ENCODE assay signal across 27 mouse cellular contexts in the genomic region with DNA sequence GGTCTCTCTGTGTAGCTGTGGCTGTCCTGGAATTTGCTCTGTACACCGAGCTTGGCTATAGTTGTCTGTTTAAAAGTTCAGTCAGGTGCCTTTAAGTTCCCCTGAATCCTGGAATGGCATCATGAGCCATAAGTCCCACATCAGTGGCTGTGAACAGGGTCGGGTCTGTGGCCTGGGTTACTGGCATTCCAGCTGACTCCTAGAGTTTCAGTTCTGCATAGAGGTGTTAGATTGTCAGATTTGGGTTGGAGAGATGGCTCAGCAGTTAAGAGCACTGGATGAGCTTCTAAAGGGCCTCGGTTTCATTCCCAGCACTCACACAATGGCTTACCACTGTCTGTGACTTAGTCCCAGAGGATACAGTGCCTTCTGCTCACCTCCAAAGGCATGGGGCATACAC. TPM values are rescaled to one million over a fixed set of nuclear protein-coding genes. Genes with fewer than 3 reads are reported as not detected.
DNase-seq lines count a peak whose midpoint lies in the region; ATAC-seq and TF ChIP-seq lines count a peak whose summit lies in the region.
"Had no signal": no experiment of that assay in that cellular context is flagged by ENCODE, and none has a peak within 500 bp of the region (broad histone marks: within the 10 kb centered on the region; RNA-seq: fewer than 3 reads in every experiment).

No protein-coding gene starts in this region.

- TF ChIP-seq POLR2A in olfactory bulb, adult 2 months (IDR thresholded peaks at IDR 0.05; ENCODE audit: insufficient read depth, low read depth, low read length): no peak

- DNase-seq in gastrocnemius, adult 2 months: no peak
- DNase-seq in gastrocnemius, postnatal 4 days (ENCODE audit: low spot score in 2 of 2): no peak
- DNase-seq in heart, adult 18-20 months: peak; percentile 3 to 29
- DNase-seq in heart, adult 9 months (ENCODE audit: low spot score in 2 of 2): no peak
- peak; percentile 5 for DNase-seq in neural tube, embryonic 11.5 days (ENCODE audit: low spot score)
- DNase-seq in adrenal gland, adult 2 months: no peak
- DNase-seq: adrenal gland, adult 8-10 months; adrenal gland, postnatal 14 days; adrenal gland, postnatal 36 days; B cell, adult 2 months; cerebellum, adult 11-12 months; cerebellum, adult 2 months; cerebellum, adult 9-10 months; cerebellum, postnatal 10 days; cerebellum, postnatal 25 days; embryo, embryonic 11 days had no signal

- H3K27me3 ChIP-seq in neural tube, embryonic 11.5 days (ENCODE audit: control insufficient read depth, insufficient read depth, low read length): no peaks in the 10 kb centered on the region
- H3K27me3 ChIP-seq in neural tube, embryonic 15.5 days (replicated peaks): no peaks in the 10 kb centered on the region
- H3K27me3 ChIP-seq: embryonic facial prominence, embryonic 13.5 days; embryonic facial prominence, embryonic 15.5 days; forebrain, embryonic 12.5 days had no signal

- no peaks in the 10 kb centered on the region for H3K4me1 ChIP-seq in neural tube, embryonic 11.5 days (ENCODE audit: control insufficient read depth, insufficient read depth, low read length)
- H3K4me1 ChIP-seq in neural tube, embryonic 15.5 days: peaks cover 17% of the 10 kb centered on the region
- H3K4me1 ChIP-seq in olfactory bulb, adult 2 months (ENCODE audit: control insufficient read depth, insufficient read depth, low read length): peaks cover 36% of the 10 kb centered on the region
- H3K4me1 ChIP-seq: embryonic facial prominence, embryonic 15.5 days had no signal

- H3K27ac ChIP-seq in gastrocnemius, adult 2 months: peak overlapping the region; percentile 94
- no peak overlapping the region for H3K27ac ChIP-seq in neural tube, embryonic 11.5 days (ENCODE audit: low read depth, low read length)
- H3K27ac ChIP-seq in neural tube, embryonic 15.5 days (replicated peaks): no peak overlapping the region
- H3K27ac ChIP-seq in olfactory bulb, adult 2 months (ENCODE audit: insufficient read depth, low read depth, low read length): 0 out of 2 replicates have a peak overlapping the region, but pooled peaks have one; percentile 7
- H3K27ac ChIP-seq: embryonic facial prominence, embryonic 13.5 days; embryonic facial prominence, embryonic 15.5 days; forebrain, embryonic 10.5 days; forebrain, embryonic 12.5 days had no signal

- ATAC-seq in neural tube, embryonic 11.5 days (ENCODE audit: insufficient read depth, low FRiP score, low TSS enrichment): no peak
- ATAC-seq in neural tube, embryonic 15.5 days (ENCODE audit: low FRiP score): no peak
- ATAC-seq: CD4-positive, CD25-positive, alpha-beta regulatory T cell, adult 4 months; forebrain, embryonic 14.5 days; forebrain, embryonic 16.5 days had no signal

- no peak overlapping the region for H3K9ac ChIP-seq in neural tube, embryonic 11.5 days (ENCODE audit: low read length)
- no peak overlapping the region for H3K9ac ChIP-seq in neural tube, embryonic 15.5 days (replicated peaks)
- H3K9ac ChIP-seq: embryonic facial prominence, embryonic 13.5 days; embryonic facial prominence, embryonic 15.5 days; forebrain, embryonic 12.5 days had no signal

- intact Hi-C loops in gastrocnemius, adult 2 months (cut with DNase I): no loop called here

- H3K36me3 ChIP-seq in neural tube, embryonic 11.5 days (ENCODE audit: control insufficient read depth, insufficient read depth, low read length): no peaks in the 10 kb centered on the region
- no peaks in the 10 kb centered on the region; the same call in 1 of the 2 replicates for H3K36me3 ChIP-seq in neural tube, embryonic 15.5 days
- H3K36me3 ChIP-seq: embryonic facial prominence, embryonic 13.5 days; embryonic facial prominence, embryonic 15.5 days; forebrain, embryonic 10.5 days; forebrain, embryonic 12.5 days; G1E had no signal

- no peak overlapping the region for H3K4me3 ChIP-seq in gastrocnemius, adult 2 months
- no peak overlapping the region for H3K4me3 ChIP-seq in neural tube, embryonic 11.5 days (ENCODE audit: low read depth, low read length)
- H3K4me3 ChIP-seq in neural tube, embryonic 15.5 days (replicated peaks): no peak overlapping the region
- H3K4me3 ChIP-seq in olfactory bulb, adult 2 months (ENCODE audit: insufficient read depth, low read depth, low read length): no peak overlapping the region
- H3K4me3 ChIP-seq: embryonic facial prominence, embryonic 13.5 days; embryonic facial prominence, embryonic 15.5 days; erythroblast, embryonic 14.5 days; forebrain, embryonic 10.5 days; forebrain, embryonic 12.5 days had no signal

- TF ChIP-seq CTCF in gastrocnemius, adult 2 months (IDR thresholded peaks at IDR 0.05): no peak
- TF ChIP-seq CTCF in olfactory bulb, adult 2 months (IDR thresholded peaks at IDR 0.05; ENCODE audit: insufficient read depth, low read depth, low read length): no peak

- no peaks in the 10 kb centered on the region for H3K9me3 ChIP-seq in neural tube, embryonic 11.5 days (ENCODE audit: control insufficient read depth, low read length)
- H3K9me3 ChIP-seq in neural tube, embryonic 15.5 days (replicated peaks): no peaks in the 10 kb centered on the region
- H3K9me3 ChIP-seq: embryonic facial prominence, embryonic 13.5 days; embryonic facial prominence, embryonic 15.5 days; forebrain, embryonic 10.5 days; forebrain, embryonic 12.5 days; G1E had no signal

- WGBS in neural tube, embryonic 11.5 days: 82% methylated on average over 3 of the region's 3 CpGs
- 78% methylated on average over 3 of the region's 3 CpGs for WGBS in neural tube, embryonic 15.5 days
- 63% methylated on average over 3 of the region's 3 CpGs for WGBS in olfactory bulb, adult 2 months

- H3K4me2 ChIP-seq in neural tube, embryonic 11.5 days (ENCODE audit: low read depth): no peak overlapping the region
- H3K4me2 ChIP-seq in neural tube, embryonic 15.5 days: no peak overlapping the region
- H3K4me2 ChIP-seq: embryonic facial prominence, embryonic 13.5 days; embryonic facial prominence, embryonic 15.5 days; forebrain, embryonic 12.5 days had no signal

RNA-seq across cellular contexts. Expression of a gene that starts 20.9 kb away (rescaled TPM):
- 10 to 100 TPM; 66.3 to 79.2 TPM for total RNA-seq in gastrocnemius, adult 2 months (2021)
- total RNA-seq in gastrocnemius, postnatal 4 days (2021): 10 to 100 TPM; 24.6 to 26.4 TPM
- total RNA-seq in heart, adult 18-20 months (2021): 10 to 100 TPM; 75.4 to 90.8 TPM
- polyA plus RNA-seq in neural tube, embryonic 11.5 days (2014; fragmentation: Nextera tagmentation; extraction: Ambion mirVana): 107 and 121 TPM in 2 replicates
- polyA plus RNA-seq in neural tube, embryonic 15.5 days (2015; fragmentation: Nextera tagmentation; extraction: Ambion mirVana): 880 and 1,075 TPM in 2 replicates
- 637 TPM in 1 of 2 replicates, not detected in the other for polyA plus RNA-seq in olfactory bulb, adult 2 months (2012; ENCODE audit: insufficient read depth, insufficient read length, low replicate concordance, missing spikeins)
- 100 to 1,000 TPM in 1 of 2 experiments, 10 to 100 TPM in 1; 95.3 to 270 TPM for total RNA-seq in adrenal gland, adult 2 months (2021)
- polyA plus RNA-seq in adrenal gland, adult 2 months (2012; rRNA removed): 38.0 and 59.1 TPM in 2 replicates
- polyA plus RNA-seq: erythroblast, embryonic 14.5 days had no signal

Comparison
In these comparisons a context has a peak if more than half of its experiments do, and no peak if none do; other contexts are left out.
1. DNase-seq: peak in heart, adult 18-20 months (2 of 2) and neural tube, embryonic 11.5 days (single experiment); none in gastrocnemius, adult 2 months (single experiment), gastrocnemius, postnatal 4 days (0 of 2), heart, adult 9 months (0 of 2) and adrenal gland, adult 2 months (single experiment).
2. H3K27ac ChIP-seq: peak in gastrocnemius, adult 2 months (single experiment) and olfactory bulb, adult 2 months (single experiment); none in neural tube, embryonic 11.5 days (single experiment) and neural tube, embryonic 15.5 days (single experiment).